Mouse (Mus musculus): ENCODE measurements around the gene Sox2.

DNA sequence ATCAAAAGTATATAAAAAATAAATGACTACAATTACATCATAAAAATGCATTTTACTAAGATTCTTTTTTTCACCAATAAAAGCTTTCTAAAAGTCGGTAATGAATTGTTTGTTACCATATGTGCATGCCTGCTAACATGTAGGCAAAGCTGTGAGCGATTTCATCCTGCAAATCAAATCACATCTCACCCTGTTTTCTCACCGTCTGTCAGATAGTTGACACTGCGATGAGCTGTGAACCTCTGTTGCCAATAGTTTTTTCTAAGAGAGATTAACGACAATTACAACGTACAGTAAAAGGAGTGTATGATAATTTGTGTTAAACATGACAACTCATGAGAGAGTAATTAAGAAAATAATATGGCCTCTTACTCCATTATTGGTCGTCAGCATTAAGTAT, 31.3 kb upstream of the Sox2 start:
- TF ChIP-seq CTCF (conservative IDR thresholded peaks at IDR 0.05; ENCODE audit: low read length) (no peak), POU5F1 (IDR thresholded peaks at IDR 0.05; ENCODE audit: borderline replicate concordance, low read length) (no peak), NANOG (IDR thresholded peaks at IDR 0.05; ENCODE audit: borderline replicate concordance, low read length) (no peak)
